Comparison of ENCODE assay signal across 12 mouse cellular contexts in genomic region chr8:55025851-55026660, GRCm38 (mm10).
DNase-seq lines count a peak whose midpoint lies in the region; ATAC-seq and TF ChIP-seq lines count a peak whose summit lies in the region.
"Had no signal": no experiment of that assay in that cellular context is flagged by ENCODE, and none has a peak within 500 bp of the region (broad histone marks: within the 10 kb centered on the region; RNA-seq: fewer than 3 reads in every experiment).

No protein-coding gene starts in this region.

- TF ChIP-seq CTCF in cortical plate, adult 2 months (IDR thresholded peaks at IDR 0.05; ENCODE audit: extremely low read depth, insufficient read depth, low read length) = no peak

- peak overlapping the region; percentile 41 for H3K4me2 ChIP-seq in hindbrain, embryonic 14.5 days (replicated peaks)
- H3K4me2 ChIP-seq in neural tube, embryonic 13.5 days = peak overlapping the region; percentile 35

- WGBS in hindbrain, embryonic 14.5 days = 26% methylated on average over 10 of the region's 10 CpGs
- 30% methylated on average over 10 of the region's 10 CpGs for WGBS in neural tube, embryonic 13.5 days

- peak; percentile 73 for ATAC-seq in hindbrain, embryonic 14.5 days (ENCODE audit: low FRiP score)
- no peak for ATAC-seq in neural tube, embryonic 13.5 days (ENCODE audit: low read depth)

- H3K27me3 ChIP-seq in hindbrain, embryonic 14.5 days (ENCODE audit: control insufficient read depth, insufficient read depth, low read length) = no peaks in the 10 kb centered on the region
- H3K27me3 ChIP-seq in neural tube, embryonic 13.5 days = no peaks in the 10 kb centered on the region

- H3K27ac ChIP-seq in cortical plate, adult 2 months (ENCODE audit: insufficient read depth, low read length) = peak overlapping the region; percentile 6; the same call in 1 of the 2 replicates
- peak overlapping the region; percentile 84 for H3K27ac ChIP-seq in hindbrain, embryonic 14.5 days
- peak overlapping the region; percentile 85 for H3K27ac ChIP-seq in neural tube, embryonic 13.5 days (replicated peaks)
- H3K27ac ChIP-seq: kidney, postnatal 0 days; macrophage had no signal

- H3K4me3 ChIP-seq in cortical plate, adult 2 months (ENCODE audit: insufficient read depth, low read length) = no peak overlapping the region
- H3K4me3 ChIP-seq in hindbrain, embryonic 14.5 days (replicated peaks; ENCODE audit: low read length) = no peak overlapping the region
- H3K4me3 ChIP-seq in neural tube, embryonic 13.5 days = no peak overlapping the region
- H3K4me3 ChIP-seq: erythroblast, embryonic 14.5 days had no signal

- no peaks in the 10 kb centered on the region for H3K36me3 ChIP-seq in hindbrain, embryonic 14.5 days (replicated peaks; ENCODE audit: control insufficient read depth, insufficient read depth)
- no peaks in the 10 kb centered on the region for H3K36me3 ChIP-seq in neural tube, embryonic 13.5 days

- H3K9ac ChIP-seq in hindbrain, embryonic 14.5 days = peak overlapping the region; percentile 41
- H3K9ac ChIP-seq in neural tube, embryonic 13.5 days = peak overlapping the region; percentile 35

- H3K4me1 ChIP-seq in cortical plate, adult 2 months (ENCODE audit: control insufficient read depth, insufficient read depth, low read length) = peaks cover 4% of the 10 kb centered on the region
- H3K4me1 ChIP-seq in hindbrain, embryonic 14.5 days (replicated peaks; ENCODE audit: control insufficient read depth, insufficient read depth, low read length) = peaks cover 9% of the 10 kb centered on the region
- peaks cover 19% of the 10 kb centered on the region for H3K4me1 ChIP-seq in neural tube, embryonic 13.5 days (replicated peaks)

- no peaks in the 10 kb centered on the region for H3K9me3 ChIP-seq in hindbrain, embryonic 14.5 days (ENCODE audit: control insufficient read depth, low read length)
- no peaks in the 10 kb centered on the region for H3K9me3 ChIP-seq in neural tube, embryonic 13.5 days

- peak; percentile 22 for DNase-seq in embryo, embryonic 10.5 days (ENCODE audit: low spot score)
- no peak for DNase-seq in embryo, embryonic 9.5 days (ENCODE audit: extremely low spot score)
- peak; percentile 48 for DNase-seq in hindbrain, embryonic 14.5 days (ENCODE audit: low spot score)
- no peak for DNase-seq in kidney, adult 11 months
- no peak for DNase-seq in right cerebral cortex, postnatal 4 days
- no peak for DNase-seq in lung, postnatal 36 days
- DNase-seq: heart, postnatal 36 days had no signal

- no peak for TF ChIP-seq POLR2A in cortical plate, adult 2 months (IDR thresholded peaks at IDR 0.05; ENCODE audit: extremely low read depth, insufficient read depth, low read length)

Comparison
In these comparisons a context has a peak if more than half of its experiments do, and no peak if none do; other contexts are left out.
1. DNase-seq: peak in embryo, embryonic 10.5 days (single experiment) and hindbrain, embryonic 14.5 days (single experiment); none in embryo, embryonic 9.5 days (single experiment), kidney, adult 11 months (single experiment), right cerebral cortex, postnatal 4 days (single experiment) and lung, postnatal 36 days (single experiment).
2. H3K27ac ChIP-seq: peak in every context shown above with its lines; median percentile 85 in neural tube, embryonic 13.5 days; 84 in hindbrain, embryonic 14.5 days; 6 in cortical plate, adult 2 months.